Mouse (Mus musculus): ENCODE measurements around the gene Mtmr12. TPM values are rescaled to one million over a fixed set of nuclear protein-coding genes. Genes with fewer than 3 reads are reported as not detected.
"Not testable (repeated sequence)": the region's sequence is repeated elsewhere in the genome, so short reads cannot be mapped to it uniquely, and the experiment has no call there.

The Mtmr12 gene
- total RNA-seq (2015; ENCODE audit: low replicate concordance) = 7.9 and 15.1 TPM in 2 replicates
- 17.2 and 24.7 TPM in 2 replicates for total RNA-seq (2017; ENCODE audit: low replicate concordance)

GRCm38 (mm10) chr15:12204319-12205159 is at the start of gene Mtmr12:
Mtmr12 (plus strand) TSS chr15:12205028.
- ATAC-seq (replicated peaks; ENCODE audit: low FRiP score, poor library complexity, severe bottlenecking) = peak; percentile 90

- ATAC-seq (replicated peaks; ENCODE audit: low FRiP score, poor library complexity, severe bottlenecking) = no peak
These were observed 26.7 kb upstream of the Mtmr12 start for GRCm38 (mm10) chr15:12178126-12178525.

- ATAC-seq (replicated peaks; ENCODE audit: low FRiP score, poor library complexity, severe bottlenecking) = peak; percentile 59
These were observed 23.5 kb upstream of the Mtmr12 start for GRCm38 (mm10) chr15:12181181-12181805.

GRCm38 (mm10) chr15:12193880-12194816 is 10.7 kb upstream of the Mtmr12 start:
- peak; percentile 56 for ATAC-seq (replicated peaks; ENCODE audit: low FRiP score, poor library complexity, severe bottlenecking)

GRCm38 (mm10) chr15:12194817-12195735 is 9.8 kb upstream of the Mtmr12 start:
- ATAC-seq (replicated peaks; ENCODE audit: low FRiP score, poor library complexity, severe bottlenecking) = peak; percentile 26; the same call in 1 of the 2 replicates

- ATAC-seq (replicated peaks; ENCODE audit: low FRiP score, poor library complexity, severe bottlenecking) = no peak
These were observed 8.9 kb upstream of the Mtmr12 start for GRCm38 (mm10) chr15:12195966-12196365.

GRCm38 (mm10) chr15:12196410-12197191 is 8.2 kb upstream of the Mtmr12 start:
- peak; percentile 65 for ATAC-seq (replicated peaks; ENCODE audit: low FRiP score, poor library complexity, severe bottlenecking)

- ATAC-seq (replicated peaks; ENCODE audit: low FRiP score, poor library complexity, severe bottlenecking) = no peak
These were observed 7.5 kb upstream of the Mtmr12 start for GRCm38 (mm10) chr15:12197361-12197760.

- no peak for ATAC-seq (replicated peaks; ENCODE audit: low FRiP score, poor library complexity, severe bottlenecking)
These were observed 4.8 kb upstream of the Mtmr12 start for GRCm38 (mm10) chr15:12200021-12200420.

GRCm38 (mm10) chr15:12201856-12202255 is 3.0 kb upstream of the Mtmr12 start:
- no peak for ATAC-seq (replicated peaks; ENCODE audit: low FRiP score, poor library complexity, severe bottlenecking)

- no peak for ATAC-seq (replicated peaks; ENCODE audit: low FRiP score, poor library complexity, severe bottlenecking)
These were observed 2.4 kb upstream of the Mtmr12 start for GRCm38 (mm10) chr15:12202456-12202855.

- ATAC-seq (replicated peaks; ENCODE audit: low FRiP score, poor library complexity, severe bottlenecking) = not testable (repeated sequence)
These were observed 1.8 kb upstream of the Mtmr12 start for GRCm38 (mm10) chr15:12203008-12203407.

- no peak for ATAC-seq (replicated peaks; ENCODE audit: low FRiP score, poor library complexity, severe bottlenecking)
These were observed 1.1 kb upstream of the Mtmr12 start for GRCm38 (mm10) chr15:12203512-12204318.

- peak; percentile 20 for ATAC-seq (replicated peaks; ENCODE audit: low FRiP score, poor library complexity, severe bottlenecking)
These were observed 503 bp downstream of the Mtmr12 start for GRCm38 (mm10) chr15:12205160-12205901.

- ATAC-seq (replicated peaks; ENCODE audit: low FRiP score, poor library complexity, severe bottlenecking) = no peak
These were observed 1.2 kb downstream of the Mtmr12 start for GRCm38 (mm10) chr15:12205902-12206645.

- no peak for ATAC-seq (replicated peaks; ENCODE audit: low FRiP score, poor library complexity, severe bottlenecking)
These were observed 1.9 kb downstream of the Mtmr12 start for GRCm38 (mm10) chr15:12206646-12207222.
